Mouse (Mus musculus) splenic B cell, adult 2 months (primary cell): ENCODE data around the gene Adarb2.

Source experiments
- DNase-seq: peaks from one replicate; pipeline ENCODE4 v3.0.0-alpha.2; 2011; ENCODE audit warnings: low read depth, low spot score
- H3K27me3 ChIP-seq: 2 replicates; pipeline ENCODE4 v1.6.1; 2012; ENCODE audit warnings: mild to moderate bottlenecking, low read length, moderate library complexity, mixed read lengths; ENCODE audit not compliant: control insufficient read depth, poor library complexity, insufficient read depth, severe bottlenecking
- H3K36me3 ChIP-seq: 2 replicates; pipeline ENCODE4 v1.6.1; 2012; ENCODE audit warnings: mild to moderate bottlenecking, low read length, moderate library complexity, mixed read lengths; ENCODE audit not compliant: control insufficient read depth, poor library complexity, insufficient read depth, severe bottlenecking

The Adarb2 gene

GRCm38 (mm10) chr13:8499551-8499950, 296.9 kb downstream of the Adarb2 start:
- Histone ChIP-seq H3K27me3 (no peaks in the 10 kb centered on the region), H3K36me3 (no peaks in the 10 kb centered on the region)
- no peak for DNase-seq

GRCm38 (mm10) chr13:8511069-8511817, 308.6 kb downstream of the Adarb2 start:
- no peak for DNase-seq
- H3K27me3 ChIP-seq = no peaks in the 10 kb centered on the region
- H3K36me3 ChIP-seq = no peaks in the 10 kb centered on the region

- H3K27me3 ChIP-seq = no peaks in the 10 kb centered on the region
- no peak for DNase-seq
- H3K36me3 ChIP-seq = no peaks in the 10 kb centered on the region
Observed at GRCm38 (mm10) chr13:8515979-8516715, 313.5 kb downstream of the Adarb2 start.

DNA sequence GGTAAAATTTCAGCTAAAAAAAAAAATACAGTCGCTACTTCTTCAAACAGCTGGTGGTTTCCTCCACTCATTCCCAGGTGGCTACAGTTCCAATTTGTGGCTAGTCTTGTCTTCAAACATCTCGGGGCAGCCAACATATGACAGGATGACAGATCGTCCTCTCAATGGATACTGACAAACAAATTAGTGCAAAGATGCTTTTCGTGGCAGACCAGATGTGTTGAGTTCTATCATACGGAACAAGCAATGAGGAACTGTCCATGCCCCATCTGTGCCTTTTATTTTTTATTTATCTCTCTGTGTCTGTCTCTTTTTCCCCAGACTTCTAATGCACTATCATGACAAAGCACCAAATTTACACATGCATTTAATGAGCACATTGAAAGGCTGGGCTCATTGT, 316.5 kb downstream of the Adarb2 start:
- H3K27me3 ChIP-seq = no peaks in the 10 kb centered on the region
- DNase-seq = no peak
- H3K36me3 ChIP-seq = no peaks in the 10 kb centered on the region

DNA sequence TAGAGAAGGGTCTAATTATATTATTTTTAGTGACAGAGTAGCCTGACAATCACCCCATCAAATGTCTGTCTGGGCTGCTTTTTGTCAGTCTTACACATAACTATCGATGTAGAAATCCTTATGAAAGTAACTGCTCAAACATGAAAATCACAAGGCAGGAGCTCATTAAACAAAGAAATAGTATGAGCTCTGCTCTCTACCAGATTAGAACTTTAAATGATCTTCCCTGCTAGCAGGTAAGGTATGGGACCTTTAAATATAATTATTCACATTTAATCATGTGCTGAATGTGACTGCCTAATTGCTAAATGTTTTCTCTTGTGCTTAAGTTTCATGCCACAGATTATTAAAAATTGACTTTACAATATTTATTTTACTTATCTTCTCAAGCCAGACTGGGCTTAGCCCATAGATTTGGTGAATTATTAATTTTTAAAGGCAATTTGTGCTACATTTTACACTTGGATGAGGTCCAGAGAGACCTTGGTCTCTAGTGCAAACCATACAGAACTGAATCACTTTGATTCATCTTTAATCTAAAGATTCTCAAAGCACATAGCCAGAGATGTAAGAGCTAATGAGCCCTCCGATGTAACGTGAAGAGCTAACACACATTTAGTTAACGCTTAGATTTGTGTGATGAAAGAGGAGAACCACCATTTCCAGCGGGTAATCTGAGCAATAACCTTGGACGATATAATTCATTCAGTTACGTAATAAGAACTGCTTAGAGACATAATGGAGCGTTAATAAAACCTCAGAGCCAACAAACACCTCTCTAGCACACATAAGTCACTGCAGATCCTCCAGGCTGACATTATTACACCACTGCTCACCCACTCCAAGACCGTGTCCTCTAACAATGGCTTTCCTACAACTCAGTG, 323.3 kb downstream of the Adarb2 start:
- DNase-seq = no peak
- Histone ChIP-seq H3K27me3 (no peaks in the 10 kb centered on the region), H3K36me3 (no peaks in the 10 kb centered on the region)

DNA sequence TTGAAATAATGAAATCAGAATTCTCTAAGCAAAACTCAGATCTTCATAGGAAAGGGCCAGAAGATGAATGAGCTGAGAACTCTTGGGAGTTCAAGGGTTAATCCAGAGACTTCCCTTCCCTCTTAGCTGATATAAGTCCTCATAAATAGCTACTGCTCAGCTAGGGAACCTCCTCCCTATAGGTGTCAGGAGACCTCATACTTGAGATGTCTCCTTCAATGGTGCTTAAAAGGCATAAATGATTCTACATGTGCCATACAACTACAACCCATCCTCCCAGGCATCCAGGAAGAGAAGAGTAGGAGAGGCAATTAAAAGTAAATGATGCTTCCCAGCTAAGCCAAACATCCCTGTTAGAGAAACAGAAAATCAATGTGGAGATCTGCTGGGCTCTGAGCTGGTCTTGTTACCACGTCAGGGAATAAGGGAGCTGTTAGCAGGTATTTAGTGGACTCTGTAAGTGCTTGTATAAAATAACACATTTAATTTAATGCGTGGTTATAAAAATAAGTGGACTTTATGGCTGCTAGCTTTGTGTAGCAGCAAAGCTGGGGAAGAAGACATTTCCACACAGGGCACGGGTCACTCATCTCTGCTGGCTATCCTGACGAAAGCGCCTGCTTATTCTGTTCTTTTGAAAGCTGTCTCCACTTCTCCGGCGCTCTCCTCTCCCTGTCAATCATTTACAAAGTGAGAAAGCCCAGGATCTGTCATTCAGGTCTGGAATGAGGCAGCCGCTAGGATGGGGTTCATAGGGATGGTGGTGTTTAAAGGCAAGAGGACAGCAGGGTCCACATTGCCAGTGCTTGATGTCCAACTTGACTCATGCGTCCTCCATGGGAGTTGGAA, 331.8 kb downstream of the Adarb2 start:
- no peaks in the 10 kb centered on the region for H3K27me3 ChIP-seq
- DNase-seq = no peak

GRCm38 (mm10) chr13:8538481-8538880, 335.8 kb downstream of the Adarb2 start:
- Histone ChIP-seq H3K36me3 (no peaks in the 10 kb centered on the region), H3K27me3 (no peaks in the 10 kb centered on the region)
- no peak for DNase-seq

More for the DNA sequence above, 331.8 kb downstream of the Adarb2 start:
- no peaks in the 10 kb centered on the region for H3K36me3 ChIP-seq

DNA sequence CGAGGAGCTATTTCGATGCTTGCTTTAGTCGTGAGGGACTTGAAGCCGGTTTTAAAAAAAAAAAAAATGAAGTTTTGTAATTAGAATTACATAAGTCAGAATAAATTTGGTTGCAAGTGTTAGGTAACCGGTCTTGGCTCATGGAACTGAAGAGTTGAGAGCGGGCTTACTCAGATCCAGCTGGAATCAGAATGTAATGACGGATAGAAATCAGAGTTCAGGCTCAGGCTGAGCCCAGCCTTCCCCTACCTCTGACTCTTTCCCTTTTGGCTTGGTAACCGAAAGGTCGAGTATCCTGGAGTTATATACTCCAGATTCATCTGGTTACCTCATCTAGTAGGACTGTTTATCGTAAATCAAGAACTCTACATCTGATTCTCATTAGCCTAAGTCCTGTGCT, 336.2 kb downstream of the Adarb2 start:
- no peak for DNase-seq
- Histone ChIP-seq H3K27me3 (no peaks in the 10 kb centered on the region), H3K36me3 (no peaks in the 10 kb centered on the region)

- Histone ChIP-seq H3K36me3 (no peaks in the 10 kb centered on the region), H3K27me3 (no peaks in the 10 kb centered on the region)
- no peak for DNase-seq
Observed at GRCm38 (mm10) chr13:8542684-8543083, 340.0 kb downstream of the Adarb2 start.

DNA sequence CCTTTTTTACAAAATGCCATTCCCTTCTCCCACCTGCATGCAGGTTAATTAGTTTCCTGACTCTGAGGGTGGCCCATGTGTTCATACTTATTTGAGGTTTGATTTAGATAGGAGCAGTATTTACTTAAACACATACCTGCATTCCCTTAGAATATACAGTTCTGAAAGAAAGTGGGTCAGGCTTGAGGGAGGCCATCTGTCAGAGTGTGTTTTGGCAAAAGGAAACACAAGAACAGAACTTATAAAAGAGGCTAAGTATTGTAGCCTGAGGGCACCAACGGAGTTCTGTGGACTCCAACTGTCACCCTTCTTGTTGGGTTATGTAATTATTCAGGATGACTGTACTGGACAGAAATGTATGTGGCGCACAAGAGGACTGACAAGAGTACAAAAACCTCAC, 349.6 kb downstream of the Adarb2 start:
- Histone ChIP-seq H3K36me3 (no peaks in the 10 kb centered on the region), H3K27me3 (no peaks in the 10 kb centered on the region)
- DNase-seq = no peak

DNA sequence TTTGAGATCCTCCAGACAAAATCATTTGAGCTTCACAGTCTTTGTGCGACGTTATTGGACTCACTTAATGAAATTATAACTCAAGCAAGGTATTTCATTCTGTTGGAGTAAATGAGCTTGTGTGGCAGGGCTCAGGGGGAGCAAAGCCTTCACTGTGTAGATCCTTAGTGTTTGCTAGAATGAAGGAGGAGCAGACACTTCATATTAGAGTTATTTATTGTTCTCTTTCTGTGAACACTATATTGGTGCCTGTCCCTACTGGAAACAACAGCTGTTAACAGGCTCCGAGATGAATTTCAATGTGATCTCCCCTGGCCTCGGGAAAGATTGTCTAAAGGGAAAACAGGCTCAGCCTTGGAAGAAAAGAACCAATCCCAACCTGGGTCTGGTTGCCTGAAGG, 355.1 kb downstream of the Adarb2 start:
- H3K36me3 ChIP-seq = no peaks in the 10 kb centered on the region
- no peaks in the 10 kb centered on the region for H3K27me3 ChIP-seq
- DNase-seq = no peak

- no peaks in the 10 kb centered on the region for H3K27me3 ChIP-seq
- DNase-seq = no peak
- no peaks in the 10 kb centered on the region for H3K36me3 ChIP-seq
Observed at GRCm38 (mm10) chr13:8560485-8560884, 357.8 kb downstream of the Adarb2 start.

GRCm38 (mm10) chr13:8563161-8563560, 360.5 kb downstream of the Adarb2 start:
- H3K36me3 ChIP-seq = no peaks in the 10 kb centered on the region
- no peaks in the 10 kb centered on the region for H3K27me3 ChIP-seq
- no peak for DNase-seq
